Mouse (Mus musculus): ENCODE measurements around the gene Alg14. TPM values are rescaled to one million over a fixed set of nuclear protein-coding genes. Genes with fewer than 3 reads are reported as not detected.

Gene Alg14
- 5.1 and 6.4 TPM in 2 replicates for polyA plus RNA-seq (2012; rRNA removed)

DNA sequence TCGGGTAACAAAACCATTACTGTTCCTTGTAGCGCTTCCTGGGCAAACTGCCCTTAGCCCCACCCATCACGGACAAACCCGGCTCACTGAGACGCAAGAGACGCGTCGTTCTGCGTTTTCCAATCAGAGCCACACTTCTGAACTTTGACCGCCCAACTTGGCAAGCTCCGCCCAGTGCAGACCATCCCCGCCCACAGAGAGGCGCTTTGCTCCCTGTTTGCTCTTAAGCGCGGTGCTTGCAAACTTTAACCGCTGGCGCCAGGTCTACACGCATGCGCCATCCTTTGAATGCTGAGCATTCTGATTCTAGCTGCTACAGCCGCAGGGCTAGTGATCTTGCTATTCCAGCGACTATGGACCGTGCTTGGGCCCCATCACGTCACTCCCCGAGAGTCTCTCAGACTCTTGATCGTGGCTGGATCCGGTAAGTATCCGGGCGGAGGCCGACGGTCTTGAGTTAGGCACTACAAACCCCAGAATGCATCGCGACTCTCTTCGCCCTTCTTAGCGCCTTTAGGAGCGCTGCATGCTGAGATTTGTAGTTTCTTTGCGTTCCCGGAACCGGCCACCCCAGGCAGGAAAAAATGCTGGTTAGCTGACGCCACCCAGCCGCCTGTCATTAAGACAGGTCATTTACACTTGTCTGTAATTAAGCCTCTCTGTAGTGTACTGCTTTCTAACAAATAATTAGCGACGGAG, at the start of gene Alg14:
Gene Alg14 (plus strand): TSS at position 214 of the 699 bp plus-strand sequence.
- H3K36me3 ChIP-seq (ENCODE audit: control insufficient read depth, insufficient read depth, low read length), result no peaks in the 10 kb centered on the region
- TF ChIP-seq CTCF (IDR thresholded peaks at IDR 0.05; ENCODE audit: extremely low read depth, insufficient read length, insufficient replicate concordance, low read depth, low read length) (no peak), POLR2A (IDR thresholded peaks at IDR 0.05; ENCODE audit: low read depth, low read length) (peak; percentile 90)
- WGBS, result under 1% methylated on average over 42 of the region's 42 CpGs

DNA sequence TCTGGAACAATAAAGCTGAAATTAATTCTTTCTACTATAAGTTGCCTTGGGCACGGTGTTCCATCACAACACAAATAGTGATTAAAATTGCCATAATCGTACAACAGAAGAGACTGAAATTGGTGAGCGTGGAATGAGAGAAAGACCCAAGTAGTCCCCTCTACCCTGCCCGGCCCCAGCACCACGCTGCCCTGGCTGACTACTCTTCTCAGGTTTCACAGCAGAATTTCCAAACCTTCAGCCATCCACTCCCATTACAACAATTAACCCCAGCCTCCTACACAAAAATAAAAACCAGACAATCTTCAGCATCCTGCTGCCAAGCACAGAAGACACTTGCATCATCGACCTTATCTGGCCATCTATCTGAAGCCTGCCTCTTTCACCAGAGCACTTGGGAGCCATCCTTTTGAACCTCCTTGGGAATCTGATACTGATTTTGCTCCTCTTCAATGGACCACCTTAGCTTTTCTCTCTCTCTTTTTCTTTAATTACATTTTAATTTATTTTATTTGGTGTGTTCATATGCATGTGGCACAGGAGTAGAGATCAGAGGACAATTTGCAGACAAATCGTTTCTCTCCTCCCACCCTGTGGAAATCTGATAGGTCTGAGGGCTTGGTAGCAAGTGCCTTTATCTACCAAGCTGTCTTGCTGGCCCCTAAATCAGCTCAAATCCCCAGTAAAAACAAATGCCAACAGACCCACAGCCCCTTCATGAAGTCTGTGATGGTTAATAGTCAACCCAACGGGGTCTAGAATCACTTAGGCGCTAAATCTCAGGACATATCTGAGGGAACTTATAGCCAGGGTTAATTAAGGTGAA, 49.2 kb upstream of the Alg14 start:
- no peak overlapping the region for H3K27ac ChIP-seq (ENCODE audit: insufficient read depth, low read depth, low read length)
- H3K27me3 ChIP-seq (ENCODE audit: control insufficient read depth, insufficient read depth, low read length), result no peaks in the 10 kb centered on the region
- H3K4me1 ChIP-seq (ENCODE audit: control insufficient read depth, insufficient read depth, insufficient read length, low read length), result no peaks in the 10 kb centered on the region
- no peak overlapping the region for H3K4me3 ChIP-seq (ENCODE audit: low read depth, low read length)
- no peaks in the 10 kb centered on the region for H3K36me3 ChIP-seq (ENCODE audit: control insufficient read depth, insufficient read depth, low read length)
- 74% methylated on average over 9 of the region's 9 CpGs for WGBS
- TF ChIP-seq CTCF (IDR thresholded peaks at IDR 0.05; ENCODE audit: extremely low read depth, insufficient read length, insufficient replicate concordance, low read depth, low read length), result no peak
- no peak for TF ChIP-seq POLR2A (IDR thresholded peaks at IDR 0.05; ENCODE audit: low read depth, low read length)

More for the DNA sequence above, at the start of gene Alg14:
- Histone ChIP-seq H3K4me1 (ENCODE audit: control insufficient read depth, insufficient read depth, insufficient read length, low read length) (peaks cover 9% of the 10 kb centered on the region; the same call in 1 of the 2 replicates), H3K27ac (ENCODE audit: insufficient read depth, low read depth, low read length) (peak within 1 kb of the TSS; percentile 99), H3K27me3 (ENCODE audit: control insufficient read depth, insufficient read depth, low read length) (no peaks in the 10 kb centered on the region), H3K4me3 (ENCODE audit: low read depth, low read length) (peak within 1 kb of the TSS; percentile 82)

DNA sequence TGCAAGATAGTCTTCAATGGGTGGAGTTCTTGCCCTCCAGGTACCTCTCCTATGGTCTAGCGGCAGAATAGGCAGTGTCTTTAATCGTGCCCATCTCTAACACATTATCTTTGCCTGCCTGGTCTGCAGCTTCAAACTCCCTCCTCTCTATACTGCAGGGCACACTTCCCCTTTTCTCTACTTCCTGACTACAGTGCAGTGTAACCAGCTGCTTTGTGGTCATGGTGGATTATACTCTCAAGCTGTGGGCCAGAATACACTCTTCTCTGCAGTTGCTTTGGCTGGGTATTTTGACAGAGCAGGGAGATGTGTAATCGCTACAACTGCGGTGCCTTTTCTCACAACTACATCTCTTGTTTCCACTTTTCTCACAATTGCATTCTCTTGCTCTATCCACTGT, 48.6 kb upstream of the Alg14 start:
- WGBS, result 75% methylated on average over 4 of the region's 4 CpGs
- no peak overlapping the region for H3K4me3 ChIP-seq (ENCODE audit: low read depth, low read length)
- no peak for TF ChIP-seq CTCF (IDR thresholded peaks at IDR 0.05; ENCODE audit: extremely low read depth, insufficient read length, insufficient replicate concordance, low read depth, low read length)
- no peak for TF ChIP-seq POLR2A (IDR thresholded peaks at IDR 0.05; ENCODE audit: low read depth, low read length)
- no peaks in the 10 kb centered on the region for H3K36me3 ChIP-seq (ENCODE audit: control insufficient read depth, insufficient read depth, low read length)
- no peak overlapping the region for H3K27ac ChIP-seq (ENCODE audit: insufficient read depth, low read depth, low read length)
- no peaks in the 10 kb centered on the region for H3K27me3 ChIP-seq (ENCODE audit: control insufficient read depth, insufficient read depth, low read length)
- H3K4me1 ChIP-seq (ENCODE audit: control insufficient read depth, insufficient read depth, insufficient read length, low read length), result no peaks in the 10 kb centered on the region

DNA sequence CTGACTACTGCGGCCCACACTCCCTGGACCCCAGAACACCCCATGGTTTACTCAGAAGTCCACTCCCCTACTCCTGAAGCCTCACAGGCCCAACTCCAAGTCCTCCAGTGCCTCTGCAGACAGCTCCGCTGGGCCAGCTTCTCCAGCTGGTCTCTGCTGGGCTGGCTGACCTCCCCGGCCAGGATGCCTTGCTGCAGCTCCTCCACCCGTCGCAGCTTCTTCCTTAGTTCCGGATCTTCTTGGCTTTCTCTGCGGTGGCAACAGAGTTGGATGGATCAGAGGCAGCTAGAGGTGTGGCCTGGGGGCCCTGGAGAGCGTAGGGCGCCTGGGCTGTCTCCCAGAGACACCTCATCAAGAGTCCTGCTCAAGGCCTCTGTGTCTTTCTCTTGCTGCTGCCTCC, 41.5 kb upstream of the Alg14 start:
- H3K27ac ChIP-seq (ENCODE audit: insufficient read depth, low read depth, low read length), result no peak overlapping the region
- no peaks in the 10 kb centered on the region for H3K4me1 ChIP-seq (ENCODE audit: control insufficient read depth, insufficient read depth, insufficient read length, low read length)
- WGBS, result 93% methylated on average over 9 of the region's 9 CpGs
- no peak overlapping the region for H3K4me3 ChIP-seq (ENCODE audit: low read depth, low read length)
- TF ChIP-seq CTCF (IDR thresholded peaks at IDR 0.05; ENCODE audit: extremely low read depth, insufficient read length, insufficient replicate concordance, low read depth, low read length), result no peak
- TF ChIP-seq POLR2A (IDR thresholded peaks at IDR 0.05; ENCODE audit: low read depth, low read length), result no peak
- no peaks in the 10 kb centered on the region for H3K36me3 ChIP-seq (ENCODE audit: control insufficient read depth, insufficient read depth, low read length)
- no peaks in the 10 kb centered on the region for H3K27me3 ChIP-seq (ENCODE audit: control insufficient read depth, insufficient read depth, low read length)

DNA sequence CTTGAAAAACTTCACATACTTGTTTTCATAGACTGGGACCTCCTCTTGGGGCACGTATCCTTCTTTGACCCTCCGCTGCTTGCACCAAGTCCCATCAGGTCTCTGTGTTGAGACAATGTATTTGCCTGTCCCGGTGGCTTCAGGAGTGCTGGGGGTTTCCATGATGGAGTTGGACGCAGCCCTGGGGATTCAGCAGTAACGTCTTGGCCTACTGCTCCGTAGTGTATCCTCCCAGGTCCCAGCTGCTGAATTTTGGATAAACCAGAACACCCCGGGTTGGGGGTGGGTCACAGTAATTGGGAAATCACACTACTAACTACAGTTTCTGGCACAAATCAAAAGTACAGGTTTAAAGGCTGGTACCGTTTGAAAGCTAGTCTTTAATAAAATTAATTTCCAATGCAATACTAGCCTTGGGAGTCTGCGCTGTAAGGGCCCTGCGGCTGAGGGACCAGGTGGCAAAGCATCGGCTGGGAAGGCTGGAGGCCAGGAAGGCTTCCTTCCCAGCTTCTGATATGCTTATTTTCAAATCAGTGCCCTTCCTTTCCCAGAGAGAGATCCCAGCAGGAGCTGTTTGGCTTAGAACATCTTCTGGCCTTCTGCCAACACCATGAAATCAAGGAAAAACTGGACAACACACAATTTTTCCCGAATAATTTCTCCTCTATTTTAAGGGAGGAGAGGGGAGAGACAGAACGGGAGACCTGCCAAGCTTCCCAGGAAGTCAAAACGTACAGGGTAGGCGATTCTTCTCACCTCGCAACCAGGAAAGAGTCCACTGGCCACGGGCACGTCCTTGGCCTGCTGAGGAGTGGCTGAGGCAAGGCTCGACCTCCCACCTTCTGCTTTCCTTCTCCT, 40.8 kb upstream of the Alg14 start:
- Histone ChIP-seq H3K27ac (ENCODE audit: insufficient read depth, low read depth, low read length) (no peak overlapping the region), H3K36me3 (ENCODE audit: control insufficient read depth, insufficient read depth, low read length) (no peaks in the 10 kb centered on the region), H3K4me1 (ENCODE audit: control insufficient read depth, insufficient read depth, insufficient read length, low read length) (no peaks in the 10 kb centered on the region), H3K27me3 (ENCODE audit: control insufficient read depth, insufficient read depth, low read length) (no peaks in the 10 kb centered on the region), H3K4me3 (ENCODE audit: low read depth, low read length) (no peak overlapping the region)
- no peak for TF ChIP-seq CTCF (IDR thresholded peaks at IDR 0.05; ENCODE audit: extremely low read depth, insufficient read length, insufficient replicate concordance, low read depth, low read length)
- TF ChIP-seq POLR2A (IDR thresholded peaks at IDR 0.05; ENCODE audit: low read depth, low read length), result no peak
- WGBS, result 73% methylated on average over 19 of the region's 19 CpGs

DNA sequence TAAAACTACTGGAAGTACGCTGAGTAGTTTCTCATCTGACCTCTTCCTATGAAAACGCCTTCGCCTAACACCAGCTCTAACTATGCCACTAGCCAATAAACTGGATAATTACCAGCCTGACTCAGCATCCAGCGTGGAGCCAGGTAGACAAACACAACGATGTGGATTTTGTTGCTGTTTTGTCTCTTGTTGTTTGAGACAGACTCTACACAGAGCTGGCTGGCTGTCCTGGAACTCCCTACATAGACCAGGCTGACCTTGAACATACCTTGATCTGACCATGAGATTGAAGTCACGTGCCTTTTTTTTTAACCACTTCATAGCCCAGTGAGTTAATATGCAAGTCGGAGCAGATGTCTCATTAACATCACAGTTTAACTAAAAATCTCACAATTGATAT, 36.1 kb upstream of the Alg14 start:
- TF ChIP-seq POLR2A (IDR thresholded peaks at IDR 0.05; ENCODE audit: low read depth, low read length) (no peak), CTCF (IDR thresholded peaks at IDR 0.05; ENCODE audit: extremely low read depth, insufficient read length, insufficient replicate concordance, low read depth, low read length) (no peak)
- Histone ChIP-seq H3K4me1 (ENCODE audit: control insufficient read depth, insufficient read depth, insufficient read length, low read length) (peaks cover 9% of the 10 kb centered on the region; the same call in 1 of the 2 replicates), H3K4me3 (ENCODE audit: low read depth, low read length) (no peak overlapping the region), H3K27me3 (ENCODE audit: control insufficient read depth, insufficient read depth, low read length) (no peaks in the 10 kb centered on the region), H3K27ac (ENCODE audit: insufficient read depth, low read depth, low read length) (no peak overlapping the region), H3K36me3 (ENCODE audit: control insufficient read depth, insufficient read depth, low read length) (no peaks in the 10 kb centered on the region)
- whole genome bisulfite sequencing, result 81% methylated on average over 7 of the region's 7 CpGs

All from small intestine, adult 2 months (tissue).